Mouse (Mus musculus): ENCODE data around the gene Pfn1.

Pfn1 gene

DNA sequence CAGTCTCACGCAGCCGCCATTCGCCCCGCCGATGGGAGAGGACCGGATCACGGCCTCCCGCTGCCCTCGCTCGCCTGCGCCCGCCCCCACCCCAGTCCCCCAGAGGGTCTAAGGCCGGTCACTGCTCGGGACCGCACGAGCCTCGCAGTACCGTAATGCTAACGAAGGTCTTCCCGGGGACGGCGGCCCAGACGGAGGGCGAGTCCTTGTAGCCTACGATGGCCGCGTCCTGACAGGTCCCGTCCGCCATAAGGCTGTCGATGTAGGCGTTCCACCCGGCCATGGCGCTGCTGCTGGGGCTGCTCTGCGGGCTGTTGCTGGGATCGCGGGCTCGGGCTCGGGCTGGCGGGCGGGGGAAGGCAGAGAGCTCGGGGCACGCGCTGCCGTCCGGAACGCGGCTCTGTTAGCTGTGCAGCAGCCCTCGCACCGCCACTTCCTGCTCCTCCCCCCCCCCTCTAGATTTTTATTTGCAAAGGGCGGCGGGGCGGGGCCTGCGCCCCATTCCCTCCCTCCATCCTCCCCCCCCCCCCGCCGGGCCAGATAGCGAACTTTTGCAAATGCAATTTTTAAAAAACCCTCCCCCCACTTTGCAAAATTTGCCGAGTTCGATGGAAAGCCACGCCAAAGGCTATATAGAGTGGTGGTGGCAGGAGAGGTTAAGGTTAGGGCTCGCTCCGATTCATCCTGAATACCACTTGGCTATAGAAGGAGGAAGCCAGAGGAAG, at the start of gene Pfn1:
Gene Pfn1 (minus strand): TSS at position 447 of the 725 bp plus-strand sequence.
- DNase-seq = peak; percentile 77

DNA sequence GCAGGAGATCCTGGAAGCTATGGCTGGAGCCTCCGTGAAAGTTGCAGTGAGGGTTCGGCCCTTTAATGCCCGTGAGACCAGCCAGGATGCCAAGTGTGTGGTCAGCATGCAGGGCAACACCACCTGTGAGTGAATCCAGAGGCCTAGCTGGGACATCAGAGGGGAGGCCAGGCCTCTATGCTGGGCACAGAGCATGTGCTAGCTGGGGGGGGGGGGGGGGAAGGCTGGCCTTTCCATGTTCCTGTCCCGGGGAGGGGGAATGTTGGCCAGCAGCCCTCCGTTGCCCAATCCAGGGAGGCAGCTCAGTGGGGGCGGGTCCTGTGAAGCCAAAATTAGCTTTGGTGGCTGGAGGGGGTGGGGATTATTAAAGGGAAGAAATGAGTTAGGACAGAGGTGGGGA, 48.3 kb upstream of the Pfn1 start:
- DNase-seq = no peak

GRCm38 (mm10) chr11:70701984-70702733, 47.7 kb upstream of the Pfn1 start:
- DNase-seq = no peak

- no peak for DNase-seq
These were observed 46.9 kb upstream of the Pfn1 start for GRCm38 (mm10) chr11:70701221-70701955.

- peak; percentile 46 for DNase-seq
These were observed 46.2 kb upstream of the Pfn1 start for GRCm38 (mm10) chr11:70700613-70701012.

DNA sequence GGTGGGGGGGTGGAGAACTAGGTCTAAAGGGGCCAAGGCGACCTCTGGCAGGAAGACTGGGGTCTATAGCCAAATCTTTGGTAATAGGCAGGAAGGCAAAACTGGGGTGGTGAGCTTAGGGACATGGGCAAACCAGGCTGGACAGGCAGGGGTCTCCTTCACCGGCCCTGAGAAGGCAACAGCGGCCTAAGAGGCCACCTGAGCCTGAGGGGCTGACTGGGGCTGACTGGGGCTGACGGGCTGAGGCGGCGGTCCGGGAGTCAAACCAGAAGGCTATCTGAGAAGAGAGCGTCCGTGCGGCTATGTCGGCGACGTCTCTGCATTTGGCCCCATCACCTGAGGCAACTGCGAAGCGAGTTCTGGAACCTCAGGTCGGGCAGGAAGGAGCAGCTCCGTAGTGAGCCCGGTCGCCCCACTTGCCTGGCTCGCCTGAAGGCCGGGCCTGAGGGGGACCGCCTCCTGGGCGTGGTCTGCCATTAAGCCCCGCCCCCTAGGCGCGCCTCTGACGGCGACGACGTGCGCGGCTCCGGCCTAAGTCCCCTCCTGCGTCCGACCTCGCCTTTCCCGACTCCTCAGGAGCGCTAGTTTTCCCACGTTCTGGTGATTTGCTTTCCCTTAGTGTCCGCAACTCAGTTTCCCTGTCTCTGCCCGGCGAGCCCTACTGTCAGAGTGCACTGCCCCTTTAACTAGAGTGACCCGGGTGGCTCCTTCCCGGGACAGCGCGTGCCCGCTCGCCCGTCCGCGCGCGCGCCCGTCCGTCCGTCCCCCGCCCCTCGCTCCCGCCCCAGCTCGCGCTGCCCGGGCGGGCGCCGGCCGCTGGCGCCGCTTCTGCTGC, 45.5 kb upstream of the Pfn1 start, which contains the start of the genes Inca1 and Kif1c:
Gene Inca1 (minus strand): TSS at position 434 of the 835 bp plus-strand sequence.
Gene Kif1c (plus strand): TSS at position 827 of the 835 bp plus-strand sequence.
- peak; percentile 96 for DNase-seq

DNA sequence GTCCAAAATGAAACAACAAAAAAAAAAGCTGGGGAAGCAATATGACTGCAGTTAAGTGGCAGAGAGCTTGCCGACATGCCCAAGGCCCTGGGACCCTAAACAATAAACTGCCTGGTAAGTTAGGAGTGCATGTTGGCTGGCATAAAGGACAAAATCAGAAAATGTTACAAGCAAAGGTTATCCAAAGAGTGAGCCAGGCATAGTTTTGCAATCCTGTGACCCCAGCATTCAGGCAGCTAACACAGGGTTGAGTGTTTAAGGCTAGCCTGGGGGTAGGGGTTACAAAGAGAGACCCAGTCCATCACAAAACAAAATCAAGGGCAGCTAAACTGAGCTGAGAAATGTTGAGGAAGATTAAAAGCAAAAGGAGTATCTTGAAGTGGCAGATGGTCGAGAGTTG, 44.6 kb upstream of the Pfn1 start:
- DNase-seq = no peak

DNA sequence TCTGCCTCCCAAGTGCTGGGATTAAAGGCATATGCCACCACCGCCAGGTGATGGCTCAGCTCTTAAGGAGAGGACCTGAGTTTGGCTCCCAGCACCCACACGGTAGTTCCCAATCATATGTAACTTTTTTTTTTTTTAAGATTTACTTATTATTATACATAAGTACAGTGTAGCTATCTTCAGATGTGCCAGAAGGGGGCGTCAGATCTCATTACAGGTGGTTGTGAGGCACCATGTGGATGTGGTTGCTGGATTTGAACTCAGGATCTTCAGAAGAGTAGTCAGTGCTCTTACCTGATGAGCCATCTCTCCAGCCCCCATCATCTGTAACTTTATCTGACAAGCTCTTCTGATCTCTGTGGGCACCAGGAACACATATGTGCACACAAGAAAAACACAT, 42.9 kb upstream of the Pfn1 start:
- no peak for DNase-seq

- no peak for DNase-seq
These were observed 39.1 kb upstream of the Pfn1 start for GRCm38 (mm10) chr11:70693504-70693903.

DNA sequence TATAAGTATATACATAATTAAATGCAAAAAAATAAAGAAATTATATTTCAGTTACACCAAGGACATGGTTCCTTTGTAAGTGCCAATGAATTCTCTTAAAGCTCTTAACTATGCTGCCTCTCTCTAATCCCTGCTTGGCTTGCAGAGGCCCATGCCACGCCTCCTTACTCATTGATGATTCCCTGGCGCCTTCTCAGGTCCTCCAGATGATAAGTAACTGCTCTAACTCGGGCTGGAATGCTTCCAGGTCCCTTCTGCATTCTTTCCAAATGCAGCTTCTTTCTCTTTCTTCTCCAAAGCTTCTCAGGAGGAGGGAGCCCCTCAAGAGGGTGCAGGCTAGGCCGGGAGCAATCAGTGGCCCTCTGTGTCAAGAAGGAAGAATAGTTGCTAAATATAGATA, 35.1 kb upstream of the Pfn1 start:
- DNase-seq = no peak

DNA sequence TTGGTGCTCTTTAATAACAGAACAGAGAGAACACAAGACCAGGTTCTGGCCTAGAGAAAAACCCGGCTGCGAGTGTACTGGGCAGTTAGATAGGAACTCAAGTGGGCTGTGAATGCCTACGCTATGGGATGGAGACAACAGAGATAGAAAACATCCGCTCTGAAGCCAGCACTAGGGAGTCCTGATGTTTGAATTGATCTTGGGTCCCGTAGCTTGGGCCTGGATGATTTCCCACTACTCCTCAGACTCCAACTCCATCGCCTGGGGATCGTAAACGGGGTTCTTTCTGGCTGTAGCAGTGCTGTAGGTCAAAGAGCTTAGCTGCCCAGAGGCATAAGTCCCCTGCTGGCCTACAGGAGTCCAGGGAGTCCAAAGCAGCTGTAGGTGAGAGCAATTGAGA, 33.9 kb upstream of the Pfn1 start:
- no peak for DNase-seq

- DNase-seq = peak; percentile 88
These were observed 33.3 kb upstream of the Pfn1 start, which contains the start of gene Camta2 for GRCm38 (mm10) chr11:70687601-70688199. Camta2 (minus strand) TSS chr11:70688105.

- no peak for DNase-seq
These were observed 32.6 kb upstream of the Pfn1 start for GRCm38 (mm10) chr11:70686901-70687566.

DNA sequence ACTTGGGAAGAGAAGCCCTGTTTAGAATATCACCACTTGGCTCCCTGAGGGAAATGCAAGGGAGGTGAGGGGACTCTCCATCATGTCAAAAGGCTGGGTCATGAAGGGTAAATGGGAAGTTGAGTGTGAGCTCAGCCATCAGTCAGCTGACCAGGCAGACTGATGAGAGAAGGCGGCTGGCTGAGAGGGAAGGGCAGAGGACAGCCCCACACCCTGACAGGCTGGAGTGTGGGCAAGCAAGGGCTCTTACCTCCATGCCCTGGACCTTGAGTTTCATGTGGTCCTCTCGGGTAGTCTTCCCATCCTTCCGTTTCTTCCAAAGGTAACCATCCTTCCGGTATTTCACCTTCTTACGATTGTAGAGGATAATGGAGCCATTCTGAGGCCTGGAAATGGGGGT, 29.2 kb upstream of the Pfn1 start:
- DNase-seq = no peak

DNA sequence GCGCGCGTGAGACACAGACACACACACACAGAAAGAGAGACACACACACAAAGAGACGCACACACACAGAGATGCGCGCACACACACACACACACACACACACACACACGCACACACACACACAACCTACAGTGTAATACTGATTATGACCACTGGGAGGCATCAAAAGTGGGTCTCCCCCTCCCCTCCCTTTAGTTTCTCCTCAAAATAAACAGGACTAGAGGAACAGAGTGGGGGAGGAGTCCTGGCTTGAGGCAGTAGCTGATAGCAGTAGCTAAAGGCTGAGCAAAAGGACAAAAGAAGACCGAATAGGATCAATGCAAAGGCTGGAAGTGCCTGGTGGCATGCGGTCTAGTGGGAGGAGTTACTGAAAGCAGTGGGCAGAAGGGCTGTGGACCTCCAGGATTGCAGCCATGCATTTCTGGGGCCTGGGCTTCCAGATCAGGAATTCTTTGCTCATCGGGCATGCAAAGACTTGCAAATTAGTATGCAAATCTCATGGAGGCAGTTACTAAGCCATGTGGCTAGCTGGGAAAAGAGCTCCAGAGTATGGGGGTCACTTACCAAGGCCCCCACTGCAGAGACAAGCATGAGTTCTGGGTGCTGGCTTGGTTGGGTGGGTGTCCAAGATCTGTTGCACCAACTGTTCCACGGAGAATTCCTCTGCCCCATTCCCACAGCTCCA, 27.6 kb upstream of the Pfn1 start:
- DNase-seq = peak; percentile 45

DNA sequence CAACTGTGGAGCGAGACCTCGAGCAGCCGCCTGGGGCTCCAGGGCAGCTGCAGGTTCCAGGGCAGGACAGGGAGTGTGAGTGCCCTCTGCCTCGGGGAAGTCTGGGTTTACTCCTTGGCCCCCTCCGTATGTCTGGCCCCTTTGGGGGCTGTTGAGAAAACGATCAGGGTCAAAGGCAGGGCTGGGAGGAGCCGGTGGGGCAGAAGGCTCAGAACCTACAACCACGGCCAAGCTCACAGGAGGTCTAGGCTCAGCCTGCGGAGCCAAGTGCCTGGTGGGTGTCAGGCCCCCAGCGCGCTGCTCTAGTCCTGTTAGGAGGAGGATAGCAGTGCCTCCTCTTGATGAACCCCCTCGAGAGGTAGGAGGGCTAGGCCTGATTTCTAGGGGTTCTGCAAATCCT, 26.7 kb upstream of the Pfn1 start:
- no peak for DNase-seq

DNA sequence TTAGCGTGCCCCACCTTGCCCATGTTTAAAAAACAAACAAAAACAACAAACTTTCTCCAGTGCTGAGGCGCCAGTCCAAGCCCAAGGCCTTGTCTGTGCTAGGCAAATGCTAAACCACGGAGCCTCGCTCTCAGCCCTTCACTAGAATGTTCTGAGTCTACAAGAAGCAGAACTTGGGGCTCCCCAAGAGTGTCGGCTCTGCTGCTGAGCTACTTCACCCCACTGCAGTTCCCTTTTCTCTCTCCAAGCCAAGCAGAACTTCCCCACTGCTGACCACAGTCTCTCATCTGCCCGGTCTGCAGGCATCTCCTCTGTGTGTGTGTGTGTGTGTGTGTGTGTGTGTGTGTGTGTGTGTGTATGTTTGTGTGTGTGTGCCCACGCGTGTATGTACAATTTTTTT, 25.4 kb upstream of the Pfn1 start:
- DNase-seq = no peak

DNA sequence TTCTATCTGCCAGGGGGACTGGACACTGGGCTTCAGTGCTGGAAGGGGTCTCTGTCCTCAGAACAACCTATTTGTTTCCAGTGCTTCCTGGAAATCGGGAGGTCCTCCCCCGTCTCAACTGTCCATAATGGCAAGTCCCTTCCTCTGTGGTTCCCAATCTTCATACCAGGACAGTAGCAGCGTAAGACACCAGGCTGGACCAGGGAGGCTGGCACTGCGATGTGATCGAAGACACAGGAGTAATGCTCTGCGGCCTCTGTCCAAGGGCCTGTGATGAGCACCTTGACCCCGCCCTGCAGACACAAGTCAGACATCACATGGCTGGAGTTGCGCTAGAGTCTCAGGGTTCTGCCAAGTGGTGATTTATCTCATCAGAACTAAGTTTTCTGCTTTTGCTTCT, 24.9 kb upstream of the Pfn1 start:
- no peak for DNase-seq

GRCm38 (mm10) chr11:70678576-70678975, 24.1 kb upstream of the Pfn1 start:
- no peak for DNase-seq

DNA sequence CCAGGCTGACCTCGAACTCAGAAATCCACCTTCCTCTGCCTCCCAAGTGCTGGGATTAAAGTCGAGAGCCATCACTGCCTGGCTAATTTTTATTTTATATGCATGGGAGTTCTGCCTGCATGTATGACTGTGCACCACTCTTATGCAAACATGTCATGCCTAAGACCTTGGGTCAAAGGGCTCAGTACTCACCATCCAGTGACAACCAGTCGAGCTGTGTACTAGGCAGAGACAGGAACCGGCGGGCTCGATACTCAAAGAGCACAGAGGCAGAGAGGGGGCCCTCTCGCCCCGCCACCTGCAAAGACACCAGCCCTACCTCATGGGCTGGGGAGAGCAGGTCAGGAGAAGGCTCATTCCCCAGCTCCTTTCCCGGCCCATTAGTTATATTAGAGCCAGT, 23.6 kb upstream of the Pfn1 start:
- no peak for DNase-seq

DNA sequence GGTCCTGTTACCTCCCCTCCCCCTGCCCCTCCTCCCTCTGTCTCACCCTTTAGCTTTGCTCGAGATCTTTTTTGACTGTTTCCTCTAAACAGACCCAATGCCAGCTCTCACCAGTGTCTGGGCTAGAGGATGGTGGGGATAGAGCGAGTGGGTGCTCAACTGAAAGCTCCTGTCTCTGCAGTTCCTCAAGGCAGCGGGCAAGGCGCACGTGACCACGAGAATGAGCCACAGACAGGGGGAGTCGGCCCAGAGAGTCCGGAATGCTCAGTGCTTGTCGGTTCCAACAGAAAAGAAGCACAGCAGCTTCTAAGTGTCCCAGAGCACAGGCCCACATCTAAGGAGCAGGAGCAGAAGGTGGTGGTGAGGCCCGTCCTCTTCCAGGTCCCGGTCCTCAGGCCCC, 20.1 kb upstream of the Pfn1 start:
- no peak for DNase-seq
